Mouse (Mus musculus) kidney, adult 2 months (tissue): ENCODE measurements at regions not wholly inside any gene's neighbourhood (a gene's known extent, or its start where the extent isn't known, plus 50 kb on each side); places are given as distances from the start of the nearest gene placed in this dataset.

Source experiments
- CTCF ChIP-seq: fragments of 200-500 bp; conservative IDR thresholded peaks from 2 replicates; pipeline ENCODE4 v1.5.1; 2011; ENCODE audit warnings: low read depth, mild to moderate bottlenecking, control low read depth, low read length, moderate library complexity, mixed read lengths; ENCODE audit not compliant: insufficient read depth, insufficient read length
- POLR2A ChIP-seq: fragments of 200-500 bp; IDR thresholded peaks from one replicate; pipeline ENCODE4 v1.6.1; 2011; ENCODE audit warnings: low read depth, low read length, control low read depth

DNA sequence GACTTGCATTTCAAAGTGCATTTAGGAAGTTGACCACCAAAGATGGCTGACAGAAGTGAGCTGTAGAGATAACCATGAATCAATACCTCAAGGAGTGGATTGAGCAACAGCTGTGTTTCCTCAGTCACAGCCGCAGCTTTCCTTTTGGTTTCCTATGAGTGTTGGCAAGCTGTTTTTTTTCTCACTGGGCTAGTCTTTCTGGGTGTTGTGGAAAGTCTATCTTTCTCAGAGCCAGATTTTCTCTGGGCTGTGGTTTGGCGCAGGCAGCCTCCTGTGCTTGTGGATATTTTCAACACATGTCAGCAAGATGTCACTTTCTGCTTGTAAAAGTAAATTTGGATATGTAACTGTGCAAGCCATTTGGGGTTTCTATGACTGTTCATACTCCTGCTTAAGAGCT, 268.6 kb upstream of the Sp4 start:
- no peak for TF ChIP-seq POLR2A
- TF ChIP-seq CTCF: no peak
